Mouse (Mus musculus): ENCODE measurements at regions not wholly inside any gene's neighbourhood (a gene's known extent, or its start where the extent isn't known, plus 50 kb on each side); places are given as distances from the start of the nearest gene placed in this dataset.

DNA sequence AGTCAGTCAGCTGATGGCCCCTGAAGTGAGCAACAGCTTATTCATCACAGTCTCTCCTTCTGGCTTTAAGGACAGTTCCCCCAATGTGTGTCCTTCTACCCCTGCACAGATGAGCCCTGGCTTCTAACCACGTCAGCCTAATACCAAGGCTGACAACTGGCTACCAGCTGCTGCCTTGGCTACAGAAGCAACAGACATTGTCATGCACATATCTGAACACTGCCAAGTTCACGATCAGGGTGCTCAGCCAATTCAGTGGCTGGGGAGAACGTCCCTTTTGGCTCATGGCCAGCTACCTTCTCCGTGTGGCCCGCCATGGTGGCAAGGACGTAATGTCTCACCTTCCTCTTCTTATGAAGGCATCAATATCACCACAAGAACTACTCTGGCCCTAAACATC is 73.2 kb upstream of the Runx3 start:
- TF ChIP-seq POLR2A (IDR thresholded peaks at IDR 0.05; ENCODE audit: borderline replicate concordance, control insufficient read depth, low read depth, low read length) (no peak), CTCF (IDR thresholded peaks at IDR 0.05; ENCODE audit: control insufficient read depth, insufficient read depth, low read length) (no peak)
